Mouse (Mus musculus) neural tube, embryonic 11.5 days (tissue): ENCODE measurements around the gene Nudt8. TPM values are rescaled to one million over a fixed set of nuclear protein-coding genes. Genes with fewer than 3 reads are reported as not detected.
"Not testable (repeated sequence)": the region's sequence is repeated elsewhere in the genome, so short reads cannot be mapped to it uniquely, and the experiment has no call there.

Experiments used
- ATAC-seq: fragments of 200-750 bp; cut with Nextera tagmentation; 2 replicates; pipeline ENCODE4 v1.8.0; 2017; ENCODE audit warnings: moderate number of reproducible peaks, mild to moderate bottlenecking, moderate TSS enrichment, moderate library complexity; ENCODE audit not compliant: insufficient read depth, low FRiP score, low TSS enrichment
- DNase-seq: peaks from one replicate; pipeline ENCODE4 v3.0.0-alpha.2; 2015; ENCODE audit warnings: low spot score
- H3K27ac ChIP-seq: fragments of 300-500 bp; sonication (generic); 2 replicates; pipeline ENCODE4 v1.5.1; 2014; ENCODE audit warnings: low read depth, mild to moderate bottlenecking, low read length
- H3K27me3 ChIP-seq: fragments of 300-500 bp; sonication (generic); 2 replicates; pipeline ENCODE4 v1.6.1; 2014; ENCODE audit warnings: mild to moderate bottlenecking, low read length, mixed read lengths; ENCODE audit not compliant: control insufficient read depth, insufficient read depth
- H3K36me3 ChIP-seq: fragments of 300-500 bp; sonication (generic); 2 replicates; pipeline ENCODE4 v1.6.1; 2014; ENCODE audit warnings: mild to moderate bottlenecking, low read length, moderate library complexity, mixed read lengths; ENCODE audit not compliant: control insufficient read depth, insufficient read depth
- H3K4me1 ChIP-seq: fragments of 300-500 bp; sonication (generic); 2 replicates; pipeline ENCODE4 v1.6.1; 2014; ENCODE audit warnings: low read length, mixed read lengths; ENCODE audit not compliant: control insufficient read depth, insufficient read depth
- H3K4me2 ChIP-seq: fragments of 300-500 bp; sonication (generic); 2 replicates; pipeline ENCODE4 v1.6.1; 2014; ENCODE audit warnings: low read depth, mild to moderate bottlenecking, moderate library complexity
- H3K4me3 ChIP-seq: fragments of 300-500 bp; sonication (generic); 2 replicates; pipeline ENCODE4 v1.5.1; 2014; ENCODE audit warnings: low read depth, low read length
- H3K9ac ChIP-seq: fragments of 300-500 bp; sonication (generic); 2 replicates; pipeline ENCODE4 v1.6.1; 2014; ENCODE audit warnings: mild to moderate bottlenecking, low read length
- H3K9me3 ChIP-seq: fragments of 300-500 bp; sonication (generic); 2 replicates; pipeline ENCODE4 v1.6.1; 2016; ENCODE audit warnings: low read length; ENCODE audit not compliant: control insufficient read depth
- WGBS: fragments of 180-500 bp; shearing (Covaris S2); extraction: QIAGEN DNeasy Blood & Tissue Kit; methylation state at CpG from one replicate; pipeline ENCODE4 v1.1.7; 2014; 5-methylcytosine and 5-hydroxymethylcytosine counted together
- polyA plus RNA-seq: library from polyadenylated mRNA; unstranded; fragments of >200 nt; fragmentation: Nextera tagmentation; extraction: Ambion mirVana; gene quantifications from 2 replicates; pipeline ENCODE4 v1.2.1, GENCODE M21; 2014

Gene Nudt8
- polyA plus RNA-seq: 20.6 and 20.8 TPM in 2 replicates

DNA sequence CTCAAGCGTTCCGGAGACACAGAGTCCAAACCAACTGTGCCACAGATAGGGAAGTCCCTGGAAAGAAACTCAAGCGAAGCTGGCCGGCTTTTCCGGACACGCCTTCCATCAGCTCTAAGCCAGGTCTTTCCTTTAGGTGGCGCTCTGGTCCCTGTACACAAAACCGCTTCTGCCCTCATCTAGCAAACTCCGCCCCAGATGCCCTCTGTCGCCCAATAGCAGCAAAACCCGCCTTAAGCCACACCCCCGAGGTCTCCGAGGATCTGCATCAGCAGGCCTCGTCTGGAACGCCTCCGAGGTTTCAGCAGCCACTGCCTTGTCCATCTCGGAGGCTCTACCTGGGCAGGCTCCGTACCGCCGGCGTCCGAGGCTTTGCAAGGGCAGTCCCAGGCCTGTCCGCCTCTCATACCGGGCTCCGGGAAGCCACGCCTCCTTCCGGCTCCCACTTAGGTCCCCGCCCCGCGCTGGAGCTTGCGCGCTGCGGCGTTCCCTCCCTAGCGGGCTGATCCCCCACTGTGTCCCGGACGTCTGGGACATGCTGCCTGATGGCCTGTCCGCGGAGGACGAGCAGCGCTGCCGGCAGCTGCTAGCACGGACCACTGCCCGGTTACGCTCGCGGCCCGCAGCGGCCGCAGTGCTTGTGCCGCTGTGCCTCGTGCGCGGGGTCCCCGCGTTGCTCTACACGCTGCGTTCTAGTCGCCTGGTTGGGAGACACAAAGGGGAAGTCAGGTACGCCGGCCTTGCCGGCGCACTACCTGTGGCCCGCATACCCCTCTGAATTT is at the start of gene Nudt8, which contains the start of gene Gm49405:
Gene Nudt8 (plus strand): TSS at position 462 of the 782 bp plus-strand sequence.
Gene Gm49405 (plus strand): TSS at position 508 of the 782 bp plus-strand sequence.
- H3K36me3 ChIP-seq: no peaks in the 10 kb centered on the region; the same call in 1 of the 2 replicates
- peak; percentile 82 for ATAC-seq
- H3K9ac ChIP-seq: peak within 1 kb of the TSS; percentile 88
- H3K27ac ChIP-seq: peak within 1 kb of the TSS; percentile 94
- H3K9me3 ChIP-seq: no peaks in the 10 kb centered on the region
- H3K4me1 ChIP-seq: peaks cover 9% of the 10 kb centered on the region; the same call in 1 of the 2 replicates
- H3K4me3 ChIP-seq: peak within 1 kb of the TSS; percentile 69
- H3K4me2 ChIP-seq: peak within 1 kb of the TSS; percentile 94
- H3K27me3 ChIP-seq: no peaks in the 10 kb centered on the region
- DNase-seq: peak; percentile 94
- WGBS: under 1% methylated on average over 64 of the region's 64 CpGs

DNA sequence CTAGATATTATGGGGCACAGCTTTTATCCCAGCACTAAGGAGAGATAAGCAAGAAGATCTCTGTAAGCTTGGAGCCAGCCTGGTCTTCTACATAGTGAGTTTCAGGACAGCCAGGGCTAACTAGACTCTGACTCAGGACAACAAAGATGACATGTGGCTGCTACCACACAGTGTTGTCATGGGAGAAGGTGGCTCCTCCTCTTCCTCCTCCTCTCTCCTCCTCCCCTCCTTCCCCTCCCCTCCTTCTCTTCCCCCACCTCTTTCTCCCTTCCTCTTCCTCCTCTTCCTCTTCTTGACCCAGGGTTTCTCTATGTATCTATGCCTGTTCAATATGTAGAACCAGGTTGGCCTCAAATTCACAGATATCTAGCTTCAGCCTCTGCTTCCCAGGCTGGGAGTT is 48.9 kb upstream of the Nudt8 start:
- DNase-seq: no peak
- no peak overlapping the region for H3K27ac ChIP-seq
- H3K4me1 ChIP-seq: no peaks in the 10 kb centered on the region
- H3K4me3 ChIP-seq: no peak overlapping the region
- H3K9ac ChIP-seq: no peak overlapping the region
- no peaks in the 10 kb centered on the region for H3K9me3 ChIP-seq
- no peak overlapping the region for H3K4me2 ChIP-seq
- ATAC-seq: no peak
- no peaks in the 10 kb centered on the region for H3K36me3 ChIP-seq
- no peaks in the 10 kb centered on the region for H3K27me3 ChIP-seq

DNA sequence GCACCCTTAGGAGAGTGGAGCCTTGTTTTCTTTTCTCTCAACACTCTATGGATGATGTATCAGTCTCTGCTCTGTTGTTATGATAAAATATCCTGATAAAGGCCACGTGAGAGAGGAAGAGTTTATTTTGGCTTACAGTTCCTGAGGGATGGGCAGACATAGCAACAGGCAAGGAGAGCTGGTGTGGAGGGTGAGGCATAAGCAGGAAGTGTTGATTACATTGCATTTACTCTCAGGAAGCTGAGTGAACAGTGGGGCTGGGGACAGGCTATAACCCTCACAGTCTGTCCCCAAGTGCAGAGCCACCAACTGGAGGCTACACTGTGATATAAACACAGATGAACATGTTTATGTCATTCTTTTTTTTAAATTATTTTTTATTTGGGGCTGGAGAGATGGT is 48.3 kb upstream of the Nudt8 start:
- Histone ChIP-seq H3K4me2 (no peak overlapping the region), H3K36me3 (no peaks in the 10 kb centered on the region), H3K9me3 (no peaks in the 10 kb centered on the region), H3K27ac (no peak overlapping the region), H3K4me1 (no peaks in the 10 kb centered on the region), H3K27me3 (no peaks in the 10 kb centered on the region), H3K9ac (no peak overlapping the region), H3K4me3 (no peak overlapping the region)
- no peak for DNase-seq
- WGBS: 48% methylated on average over 1 of the region's 1 CpGs
- ATAC-seq: no peak

DNA sequence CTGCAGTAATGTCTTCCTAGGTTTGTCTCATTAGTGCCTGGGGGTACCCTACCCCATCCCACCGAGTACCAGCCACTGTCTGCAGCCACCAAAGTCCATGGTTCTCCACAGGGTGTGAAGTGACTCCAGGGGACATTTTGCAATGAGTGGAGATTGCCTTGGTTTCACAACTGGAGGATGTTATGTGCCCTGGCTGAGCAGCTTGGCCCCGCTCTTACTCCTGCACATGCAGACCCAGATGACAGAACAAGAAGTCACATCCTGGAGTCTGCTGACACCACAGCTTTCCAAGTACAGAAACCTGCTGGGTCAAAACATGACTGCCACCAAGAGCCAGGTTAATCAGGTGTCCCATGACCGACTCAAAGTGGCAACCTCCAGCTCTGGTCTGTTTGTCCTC is 45.3 kb upstream of the Nudt8 start:
- Histone ChIP-seq H3K9ac (no peak overlapping the region), H3K27me3 (no peaks in the 10 kb centered on the region), H3K4me1 (no peaks in the 10 kb centered on the region), H3K4me3 (no peak overlapping the region), H3K4me2 (no peak overlapping the region), H3K36me3 (no peaks in the 10 kb centered on the region), H3K27ac (no peak overlapping the region), H3K9me3 (no peaks in the 10 kb centered on the region)
- ATAC-seq (no peak), DNase-seq (no peak)
- 77% methylated on average over 3 of the region's 3 CpGs for WGBS

DNA sequence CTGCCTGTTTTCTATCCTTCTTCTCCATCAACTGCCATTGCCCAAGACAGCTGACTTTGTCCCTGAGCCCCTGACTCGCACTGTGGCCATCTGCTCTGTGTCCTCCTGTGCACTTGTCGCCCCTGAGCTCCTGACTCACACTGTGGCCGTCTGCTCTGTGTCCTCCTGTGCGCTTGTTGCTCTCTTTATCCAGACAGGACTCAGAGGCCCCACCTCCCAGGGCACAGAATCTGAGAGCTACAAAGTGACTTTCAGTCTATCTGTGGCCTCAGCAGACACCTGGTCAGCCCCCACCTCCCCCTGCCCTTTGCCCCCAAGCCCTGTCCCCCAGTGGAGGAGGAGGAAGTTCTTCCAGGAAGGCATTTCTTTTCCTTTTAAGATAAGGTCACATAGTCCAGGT is 44.6 kb upstream of the Nudt8 start:
- no peak overlapping the region for H3K4me2 ChIP-seq
- no peaks in the 10 kb centered on the region for H3K9me3 ChIP-seq
- no peaks in the 10 kb centered on the region for H3K27me3 ChIP-seq
- ATAC-seq (no peak), DNase-seq (no peak)
- H3K36me3 ChIP-seq: no peaks in the 10 kb centered on the region
- 53% methylated on average over 4 of the region's 4 CpGs for WGBS
- no peak overlapping the region for H3K4me3 ChIP-seq
- H3K4me1 ChIP-seq: no peaks in the 10 kb centered on the region
- H3K27ac ChIP-seq: no peak overlapping the region
- H3K9ac ChIP-seq: no peak overlapping the region

DNA sequence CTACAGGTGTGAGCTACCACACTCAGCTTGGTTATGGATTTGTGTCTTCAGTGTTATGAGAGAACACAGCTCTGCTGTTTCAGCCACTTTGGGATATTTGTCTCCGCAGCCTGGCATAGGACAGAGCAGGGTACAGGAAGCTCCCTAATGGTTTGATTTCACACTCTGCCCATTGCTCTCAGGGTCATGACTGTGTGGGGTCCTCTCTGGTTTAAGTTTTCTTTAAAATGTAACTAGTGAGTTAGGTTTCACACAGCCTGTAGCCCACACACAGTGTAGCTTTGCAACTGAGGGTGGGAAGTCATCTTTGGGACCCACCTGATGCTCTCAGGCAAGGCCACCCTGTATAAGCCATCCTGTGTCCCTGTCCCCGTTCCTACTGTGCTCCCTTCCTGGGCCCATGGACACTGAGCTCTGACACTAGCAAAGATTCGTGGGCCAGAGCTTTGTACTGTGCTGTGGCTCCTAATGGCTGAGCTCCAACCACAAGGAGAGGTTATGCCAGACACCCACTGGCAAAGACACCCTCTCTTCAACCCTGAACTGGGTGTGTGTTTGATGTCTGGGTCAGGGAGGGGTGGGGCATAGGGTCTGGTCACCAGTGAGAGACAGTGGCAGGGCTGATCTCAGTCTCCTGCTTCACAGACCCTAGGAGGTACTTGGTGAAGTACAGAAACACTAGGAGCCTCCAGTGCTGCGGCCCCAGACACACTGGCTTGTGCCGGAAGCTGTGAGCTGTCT is 42.9 kb upstream of the Nudt8 start:
- H3K9ac ChIP-seq, H3K4me3 ChIP-seq, ATAC-seq, H3K36me3 ChIP-seq, H3K4me2 ChIP-seq, DNase-seq, H3K27ac ChIP-seq, H3K9me3 ChIP-seq, H3K4me1 ChIP-seq, H3K27me3 ChIP-seq: not testable (repeated sequence)
- WGBS: 77% methylated on average over 4 of the region's 5 CpGs

DNA sequence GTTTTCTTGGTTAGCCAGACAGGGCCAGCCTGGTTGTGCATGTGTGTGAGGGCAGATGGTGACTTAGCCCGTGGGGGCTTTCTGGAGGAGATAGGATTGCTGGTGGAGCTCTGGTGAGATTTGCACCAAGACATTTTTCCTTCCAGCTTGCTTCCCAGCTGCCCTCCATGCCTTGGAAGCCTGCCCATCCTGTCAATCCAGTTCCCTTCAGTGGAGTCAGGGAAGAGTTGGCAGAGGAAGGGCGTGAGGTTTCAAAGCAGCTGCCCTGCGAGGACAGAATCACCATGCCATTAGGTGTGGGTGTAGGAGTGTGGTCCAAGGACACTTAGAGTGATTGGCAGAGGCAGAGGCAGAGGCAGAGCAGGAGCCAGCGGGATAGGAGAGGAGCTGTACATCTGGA is 41.9 kb upstream of the Nudt8 start, which contains the start of gene Aldh3b3:
Gene Aldh3b3 (plus strand): TSS at position 176 of the 400 bp plus-strand sequence.
- DNase-seq: no peak
- ATAC-seq: no peak
- H3K36me3 ChIP-seq: no peaks in the 10 kb centered on the region
- H3K27me3 ChIP-seq: no peaks in the 10 kb centered on the region
- no peak within 1 kb of the TSS for H3K4me3 ChIP-seq
- no peak within 1 kb of the TSS for H3K4me2 ChIP-seq
- no peak within 1 kb of the TSS for H3K27ac ChIP-seq
- no peaks in the 10 kb centered on the region for H3K4me1 ChIP-seq
- WGBS: 80% methylated on average over 4 of the region's 4 CpGs
- H3K9ac ChIP-seq: no peak within 1 kb of the TSS
- no peaks in the 10 kb centered on the region for H3K9me3 ChIP-seq

DNA sequence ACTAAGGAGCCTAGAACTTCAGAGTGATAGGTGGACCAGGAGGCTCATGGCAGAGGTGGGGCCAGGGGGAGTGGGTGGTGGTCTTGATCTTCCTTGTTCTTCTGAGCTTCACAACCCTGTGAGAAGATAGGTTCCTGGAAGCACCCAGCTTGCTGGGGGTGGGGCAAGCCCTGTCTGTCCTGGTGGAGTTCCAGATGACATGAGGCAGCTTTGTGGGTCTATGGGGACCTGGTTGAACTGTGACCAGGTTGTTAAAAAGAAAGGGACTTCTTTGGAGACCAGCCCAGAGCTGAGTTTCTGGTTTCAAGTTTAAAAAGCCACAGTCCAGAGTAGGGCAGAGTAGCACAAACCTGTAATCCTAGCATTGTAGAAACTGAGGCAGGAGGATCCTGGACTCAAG is 41.4 kb upstream of the Nudt8 start:
- H3K36me3 ChIP-seq: no peaks in the 10 kb centered on the region
- H3K27me3 ChIP-seq: no peaks in the 10 kb centered on the region
- H3K27ac ChIP-seq: no peak overlapping the region
- ATAC-seq: no peak
- no peaks in the 10 kb centered on the region for H3K4me1 ChIP-seq
- H3K4me2 ChIP-seq: no peak overlapping the region
- H3K9ac ChIP-seq: no peak overlapping the region
- DNase-seq: no peak
- H3K4me3 ChIP-seq: no peak overlapping the region
- H3K9me3 ChIP-seq: no peaks in the 10 kb centered on the region
